Mouse (Mus musculus) stomach, postnatal 0 days (tissue): ENCODE results near the gene Dlg5.

ENCODE experiments used
- CTCF ChIP-seq: IDR thresholded peaks from 2 replicates; pipeline ENCODE4 v1.5.1; 2016; ENCODE audit warnings: antibody characterized with exemption, low read depth, mild to moderate bottlenecking, moderate library complexity
- EP300 ChIP-seq: optimal IDR thresholded peaks from 2 replicates; pipeline ENCODE3; 2016; ENCODE audit warnings: antibody characterized with exemption

GRCm38 (mm10) chr14:24244330-24245176, 1.2 kb downstream of the Dlg5 start:
- TF ChIP-seq CTCF (no peak), EP300 (no peak)
